Mouse (Mus musculus): ENCODE measurements around the gene Vmn1r227. TPM values are rescaled to one million over a fixed set of nuclear protein-coding genes. Genes with fewer than 3 reads are reported as not detected.

Gene Vmn1r227
- total RNA-seq (2015) (not detected in 2 replicates), total RNA-seq (2017) (not detected in 2 replicates)

- no peak for ATAC-seq (replicated peaks; ENCODE audit: poor library complexity)
Measured at GRCm38 (mm10) chr17:20729543-20729942, at the start of gene Vmn1r227. TSS of gene Vmn1r227 (plus strand) at chr17:20729843.

DNA sequence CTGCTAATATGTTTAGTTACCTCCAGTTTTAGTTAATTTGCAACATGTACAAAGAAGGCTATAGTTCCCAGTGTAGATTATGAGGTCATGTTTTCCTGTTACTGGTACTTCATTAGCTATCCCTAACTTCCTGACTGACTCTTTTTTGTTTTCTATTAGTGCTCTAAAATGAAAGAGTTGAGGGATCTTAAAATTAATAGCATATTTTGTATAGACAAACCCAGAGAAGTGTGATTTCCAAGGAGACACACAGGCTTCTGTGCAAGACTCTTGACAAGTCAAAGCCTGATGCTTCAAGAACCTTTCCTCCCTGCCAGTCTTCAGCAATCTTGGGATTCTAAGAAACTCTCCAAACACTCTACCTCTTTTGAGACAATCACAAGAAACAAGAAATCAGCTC is 47.1 kb upstream of the Vmn1r227 start, which contains the start of gene Vmn1r226:
Vmn1r226 (plus strand) TSS at position 301 of the 400 bp plus-strand sequence.
- no peak for ATAC-seq (replicated peaks; ENCODE audit: poor library complexity)

DNA sequence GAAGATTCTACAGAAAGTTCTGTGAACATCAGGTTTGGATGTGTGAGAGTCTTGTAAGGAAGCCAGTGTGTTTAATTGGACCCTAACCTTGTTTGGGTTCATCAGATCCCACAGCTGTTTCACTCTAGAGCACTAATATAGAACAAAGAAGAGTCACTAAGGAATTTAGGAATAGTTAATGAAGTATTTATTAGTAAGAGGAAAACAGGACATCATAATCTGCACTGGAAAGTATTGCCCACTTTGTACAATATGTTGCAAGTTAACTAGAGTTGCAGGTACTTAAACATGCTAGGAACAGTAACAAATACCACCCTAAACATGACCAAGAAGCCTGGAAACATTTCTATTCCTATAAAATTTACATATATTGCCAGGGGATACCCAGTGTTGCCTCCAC is 56.4 kb downstream of the Vmn1r227 start, which contains the start of gene Vmn1r228:
Vmn1r228 (minus strand) TSS at position 101 of the 400 bp plus-strand sequence.
- no peak for ATAC-seq (replicated peaks; ENCODE audit: poor library complexity)

Other genes with a start within 250 kb of the Vmn1r227 start
- gene Vmn2r108, start 248.5 kb upstream of the Vmn1r227 start, total RNA-seq (2015), result not detected in 2 replicates
- gene Vmn2r108, start 248.5 kb upstream of the Vmn1r227 start, total RNA-seq (2017), result not detected in 2 replicates
- not detected in 2 replicates for gene Vmn1r225, start 231.7 kb upstream of the Vmn1r227 start, total RNA-seq (2015)
- gene Vmn1r225, start 231.7 kb upstream of the Vmn1r227 start, total RNA-seq (2017), result not detected in 2 replicates
- gene Vmn2r109, start 165.1 kb upstream of the Vmn1r227 start, total RNA-seq (2015), result not detected in 2 replicates
- not detected in 2 replicates for gene Vmn2r109, start 165.1 kb upstream of the Vmn1r227 start, total RNA-seq (2017)
- gene Vmn2r110, start 133.4 kb upstream of the Vmn1r227 start, total RNA-seq (2015), result not detected in 2 replicates
- gene Vmn2r110, start 133.4 kb upstream of the Vmn1r227 start, total RNA-seq (2017), result not detected in 2 replicates
- gene Fpr-rs3, start 105.0 kb upstream of the Vmn1r227 start, total RNA-seq (2015), result not detected in 2 replicates
- not detected in 2 replicates for gene Fpr-rs3, start 105.0 kb upstream of the Vmn1r227 start, total RNA-seq (2017)
- not detected in 2 replicates for gene Vmn1r226, start 47.0 kb upstream of the Vmn1r227 start, total RNA-seq (2015)
- not detected in 2 replicates for gene Vmn1r226, start 47.0 kb upstream of the Vmn1r227 start, total RNA-seq (2017)
- not detected in 2 replicates for gene Vmn1r228, start 56.3 kb downstream of the Vmn1r227 start, total RNA-seq (2015)
- gene Vmn1r228, start 56.3 kb downstream of the Vmn1r227 start, total RNA-seq (2017), result not detected in 2 replicates
- not detected in 2 replicates for gene Vmn1r229, start 81.7 kb downstream of the Vmn1r227 start, total RNA-seq (2015)
- not detected in 2 replicates for gene Vmn1r229, start 81.7 kb downstream of the Vmn1r227 start, total RNA-seq (2017)
- gene Vmn1r230, start 110.6 kb downstream of the Vmn1r227 start, total RNA-seq (2015), result not detected in 2 replicates
- not detected in 2 replicates for gene Vmn1r230, start 110.6 kb downstream of the Vmn1r227 start, total RNA-seq (2017)
- gene Vmn1r231, start 175.2 kb downstream of the Vmn1r227 start, total RNA-seq (2015), result not detected in 2 replicates
- gene Vmn1r231, start 175.2 kb downstream of the Vmn1r227 start, total RNA-seq (2017), result not detected in 2 replicates
- not detected in 2 replicates for gene Vmn1r232, start 189.9 kb downstream of the Vmn1r227 start, total RNA-seq (2015)
- gene Vmn1r232, start 189.9 kb downstream of the Vmn1r227 start, total RNA-seq (2017), result not detected in 2 replicates
- gene Ppp2r1a, start 215.5 kb downstream of the Vmn1r227 start, total RNA-seq (2015), result 284 and 300 TPM in 2 replicates
- 151 and 154 TPM in 2 replicates for gene Ppp2r1a, start 215.5 kb downstream of the Vmn1r227 start, total RNA-seq (2017)

All from megakaryocyte progenitor cell, adult 5-6 weeks (primary cell).